Mouse (Mus musculus) liver, embryonic 15.5 days (tissue): ENCODE data around the gene Hdac9. TPM values are rescaled to one million over a fixed set of nuclear protein-coding genes. Genes with fewer than 3 reads are reported as not detected.

ENCODE experiments used
- ATAC-seq: fragments of 200-750 bp; cut with Nextera tagmentation; 2 replicates; pipeline ENCODE4 v1.8.0; 2017; ENCODE audit warnings: moderate number of reproducible peaks, mild to moderate bottlenecking, moderate library complexity; ENCODE audit not compliant: insufficient read depth
- H3K27ac ChIP-seq: fragments of 300-500 bp; sonication (generic); replicated peaks from 2 replicates; pipeline ENCODE4 v1.5.1; 2015; ENCODE audit warnings: mild to moderate bottlenecking, inconsistent platforms
- H3K27me3 ChIP-seq: fragments of 300-500 bp; sonication (generic); 2 replicates; pipeline ENCODE4 v1.6.1; 2015; ENCODE audit warnings: mild to moderate bottlenecking, inconsistent platforms
- H3K36me3 ChIP-seq: fragments of 300-500 bp; sonication (generic); replicated peaks from 2 replicates; pipeline ENCODE4 v1.6.1; 2015; ENCODE audit warnings: moderate library complexity, mild to moderate bottlenecking, inconsistent platforms
- H3K4me1 ChIP-seq: fragments of 300-500 bp; sonication (generic); replicated peaks from 2 replicates; pipeline ENCODE4 v1.6.1; 2015; ENCODE audit warnings: inconsistent platforms
- H3K4me2 ChIP-seq: fragments of 300-500 bp; sonication (generic); 2 replicates; pipeline ENCODE4 v1.6.1; 2015; ENCODE audit warnings: moderate library complexity, mild to moderate bottlenecking, inconsistent platforms
- H3K4me3 ChIP-seq: fragments of 300-500 bp; sonication (generic); replicated peaks from 2 replicates; pipeline ENCODE4 v1.5.1; 2015; ENCODE audit warnings: mild to moderate bottlenecking, inconsistent platforms
- H3K9ac ChIP-seq: fragments of 300-500 bp; sonication (generic); 2 replicates; pipeline ENCODE4 v1.6.1; 2015; ENCODE audit warnings: moderate library complexity, mild to moderate bottlenecking, inconsistent platforms
- H3K9me3 ChIP-seq: fragments of 300-500 bp; sonication (generic); replicated peaks from 2 replicates; pipeline ENCODE4 v1.6.1; 2016; ENCODE audit warnings: inconsistent platforms
- WGBS: fragments of 180-500 bp; shearing (Covaris S2); methylation state at CpG from one replicate; pipeline ENCODE4 v1.1.7; 2015; ENCODE audit warnings: mixed read lengths; ENCODE audit not compliant: insufficient replicate concordance; 5-methylcytosine and 5-hydroxymethylcytosine counted together
- polyA plus RNA-seq: library from polyadenylated mRNA; unstranded; fragments of >200 nt; fragmentation: Nextera tagmentation; extraction: Ambion mirVana; gene quantifications from 2 replicates; pipeline ENCODE4 v1.2.1, GENCODE M21; 2015

Hdac9 gene
- polyA plus RNA-seq, 1 experiment from 2014 or later: 1.5 TPM

DNA sequence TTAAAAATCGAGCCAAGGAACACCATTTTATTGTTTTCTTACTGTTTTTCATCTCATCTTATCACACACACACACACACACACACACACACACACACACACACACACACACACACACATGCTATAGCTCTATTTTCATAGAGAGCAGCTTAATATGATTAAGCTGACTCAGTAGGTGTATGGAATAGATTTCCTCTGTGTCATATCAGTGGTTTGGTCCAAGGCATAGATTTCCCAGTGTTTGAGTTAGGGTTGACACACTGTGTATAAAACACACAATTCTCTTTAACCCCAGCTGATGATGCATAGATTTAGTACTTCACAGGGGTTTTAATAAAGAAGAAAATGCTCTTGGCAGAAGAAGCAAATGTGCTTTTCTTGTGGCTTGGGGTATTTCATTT, 643.1 kb downstream of the Hdac9 start:
- H3K4me1 ChIP-seq: no peaks in the 10 kb centered on the region
- no peak overlapping the region for H3K27ac ChIP-seq
- no peaks in the 10 kb centered on the region for H3K36me3 ChIP-seq
- H3K27me3 ChIP-seq: no peaks in the 10 kb centered on the region
- H3K9me3 ChIP-seq: no peaks in the 10 kb centered on the region
- no peak overlapping the region for H3K4me3 ChIP-seq
- ATAC-seq: no peak
- 56% methylated on average over 1 of the region's 1 CpGs for WGBS
- H3K4me2 ChIP-seq: no peak overlapping the region
- no peak overlapping the region for H3K9ac ChIP-seq

DNA sequence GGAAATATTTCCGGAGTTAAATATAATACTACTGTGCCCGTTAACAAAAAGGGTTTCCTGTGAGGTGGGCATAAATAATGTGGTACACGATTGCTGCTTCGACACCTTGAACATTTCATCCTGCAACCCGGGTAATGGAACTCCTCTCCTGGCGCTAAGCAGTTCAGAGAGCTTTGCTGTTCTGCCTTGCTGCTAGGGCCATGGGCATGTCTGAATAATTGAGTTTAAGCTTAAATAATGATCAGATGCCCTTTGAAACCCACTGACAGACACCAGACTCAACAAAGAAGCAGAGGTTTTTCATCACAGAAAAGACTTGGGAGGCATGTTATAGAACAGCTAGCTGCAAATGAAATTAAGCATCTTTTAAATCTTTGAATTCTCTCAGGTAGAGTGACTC, 646.8 kb downstream of the Hdac9 start:
- H3K9ac ChIP-seq: no peak overlapping the region
- 75% methylated on average over 6 of the region's 6 CpGs for WGBS
- no peaks in the 10 kb centered on the region for H3K4me1 ChIP-seq
- H3K27me3 ChIP-seq: no peaks in the 10 kb centered on the region
- no peak overlapping the region for H3K27ac ChIP-seq
- H3K9me3 ChIP-seq: no peaks in the 10 kb centered on the region
- H3K36me3 ChIP-seq: no peaks in the 10 kb centered on the region
- ATAC-seq: no peak
- H3K4me3 ChIP-seq: no peak overlapping the region
- H3K4me2 ChIP-seq: no peak overlapping the region

DNA sequence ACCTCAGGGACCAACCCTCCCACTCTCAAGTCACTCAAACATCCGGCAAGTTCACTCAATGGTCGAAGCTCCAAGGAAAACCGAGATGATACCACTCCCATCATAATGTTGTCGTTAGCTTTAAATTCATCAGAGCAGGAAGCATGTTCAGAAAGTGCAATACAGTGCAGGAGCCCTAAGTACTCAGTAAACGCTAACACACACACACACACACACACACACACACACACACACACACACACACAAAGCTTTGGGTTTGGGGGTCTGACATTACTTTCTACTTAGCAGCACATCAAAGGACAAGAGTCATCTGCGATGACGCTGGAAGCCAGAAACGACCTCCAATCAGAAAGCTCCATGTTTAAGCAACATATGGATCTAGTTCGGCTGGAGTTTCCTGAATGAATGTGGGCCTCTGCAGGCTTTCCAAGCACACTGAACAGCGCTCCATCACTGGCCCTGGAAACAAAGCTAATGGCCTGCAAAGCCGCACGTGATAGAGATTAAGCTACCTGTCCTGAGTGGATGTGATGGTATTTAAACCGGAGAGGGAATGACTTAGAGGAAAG, 647.3 kb downstream of the Hdac9 start:
- 70% methylated on average over 13 of the region's 13 CpGs for WGBS
- Histone ChIP-seq H3K4me2 (no peak overlapping the region), H3K36me3 (no peaks in the 10 kb centered on the region), H3K27ac (no peak overlapping the region), H3K4me3 (no peak overlapping the region), H3K9me3 (no peaks in the 10 kb centered on the region), H3K27me3 (no peaks in the 10 kb centered on the region), H3K9ac (no peak overlapping the region), H3K4me1 (no peaks in the 10 kb centered on the region)
- no peak for ATAC-seq

DNA sequence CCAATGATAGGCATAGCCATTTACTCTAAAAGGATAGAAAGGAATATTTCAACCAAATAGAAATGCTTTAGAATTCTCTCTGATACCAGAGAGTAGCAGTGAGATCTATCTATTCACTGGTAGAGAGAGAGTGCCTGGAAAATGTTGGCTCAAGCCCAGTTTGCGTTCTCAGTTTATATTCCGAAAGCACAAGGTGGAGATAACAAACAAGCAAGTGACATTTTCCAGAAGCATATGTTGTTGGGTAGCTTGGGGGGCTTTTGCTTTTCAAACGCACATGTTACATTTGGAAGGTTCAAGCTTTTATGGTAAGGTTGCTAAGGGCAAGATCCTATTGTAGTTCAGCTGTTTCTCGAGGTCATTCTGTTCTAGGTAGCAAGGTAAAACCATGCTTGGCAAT, 657.2 kb downstream of the Hdac9 start:
- no peak overlapping the region for H3K4me3 ChIP-seq
- no peaks in the 10 kb centered on the region for H3K36me3 ChIP-seq
- WGBS: 61% methylated on average over 4 of the region's 4 CpGs
- no peak overlapping the region for H3K4me2 ChIP-seq
- no peaks in the 10 kb centered on the region for H3K9me3 ChIP-seq
- no peaks in the 10 kb centered on the region for H3K27me3 ChIP-seq
- H3K27ac ChIP-seq: no peak overlapping the region
- H3K9ac ChIP-seq: no peak overlapping the region
- no peaks in the 10 kb centered on the region for H3K4me1 ChIP-seq
- ATAC-seq: no peak

DNA sequence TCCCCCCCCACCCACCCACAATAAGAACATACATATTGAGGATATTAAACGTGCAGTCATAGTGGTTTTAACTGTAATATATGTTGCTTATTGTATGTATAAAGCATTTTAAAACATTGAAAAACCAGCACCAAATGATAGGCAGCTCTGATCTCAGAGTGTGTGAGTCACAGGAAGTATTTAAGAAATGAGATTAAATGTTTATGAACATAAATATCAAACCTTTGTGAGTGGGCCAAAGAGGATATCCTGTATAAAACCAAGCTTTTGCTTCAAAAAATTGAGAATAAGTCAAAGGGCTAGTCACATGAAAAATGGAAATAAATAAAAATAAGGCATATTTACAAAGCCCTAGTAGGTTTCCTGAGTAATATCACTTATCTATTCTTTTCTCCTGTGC, 667.7 kb downstream of the Hdac9 start:
- H3K4me2 ChIP-seq: no peak overlapping the region
- no peak for ATAC-seq
- no peak overlapping the region for H3K4me3 ChIP-seq
- no peak overlapping the region for H3K9ac ChIP-seq
- H3K27ac ChIP-seq: no peak overlapping the region
- H3K27me3 ChIP-seq: no peaks in the 10 kb centered on the region
- H3K9me3 ChIP-seq: no peaks in the 10 kb centered on the region
- H3K36me3 ChIP-seq: no peaks in the 10 kb centered on the region
- 24% methylated on average over 1 of the region's 1 CpGs for WGBS
- no peaks in the 10 kb centered on the region for H3K4me1 ChIP-seq

DNA sequence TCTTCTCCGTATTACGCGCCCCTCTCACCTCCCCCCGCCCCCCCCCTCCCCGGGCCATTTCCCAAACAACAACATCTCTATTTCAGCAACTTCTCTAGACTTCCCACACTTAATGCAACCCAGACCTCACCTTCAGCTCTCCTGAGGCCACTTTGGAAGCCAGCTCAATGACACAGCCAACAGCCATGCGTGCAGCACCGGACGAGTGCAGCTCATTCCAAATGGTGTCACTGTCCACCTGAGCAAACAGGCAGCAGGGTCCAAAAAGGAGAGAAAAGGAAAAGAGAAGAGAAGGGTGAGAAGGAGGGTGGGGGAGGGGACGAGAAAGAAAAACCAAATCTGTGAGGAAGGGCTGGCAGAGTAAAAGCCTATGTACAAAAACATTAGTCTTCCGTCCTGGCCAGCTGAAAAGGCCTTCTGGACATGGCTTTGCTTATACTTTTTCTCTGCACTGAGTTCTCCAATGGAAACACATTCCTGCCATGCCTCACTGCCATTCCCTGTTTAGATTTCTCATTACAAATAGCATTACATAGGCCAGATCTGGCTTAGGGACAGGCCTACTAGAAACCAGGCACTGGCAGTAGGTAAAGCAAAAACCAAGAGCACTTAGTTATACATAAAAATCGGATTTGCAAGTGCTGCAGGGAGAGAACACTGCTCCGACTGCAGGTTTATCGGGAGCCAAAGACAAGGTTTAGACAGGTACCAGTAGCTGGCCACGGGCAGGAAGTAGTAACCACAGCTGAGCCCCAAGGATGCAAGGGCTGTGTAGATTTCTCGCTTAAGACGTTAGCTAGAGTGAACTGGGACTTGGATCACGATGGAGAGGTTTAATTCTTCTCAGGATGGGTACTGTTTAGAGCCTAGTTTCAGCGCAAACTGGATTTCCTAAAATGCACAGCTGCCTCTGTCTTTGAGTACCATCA, 668.4 kb downstream of the Hdac9 start:
- H3K4me3 ChIP-seq: no peak overlapping the region
- H3K36me3 ChIP-seq: no peaks in the 10 kb centered on the region
- H3K4me2 ChIP-seq: no peak overlapping the region
- H3K4me1 ChIP-seq: no peaks in the 10 kb centered on the region
- H3K27ac ChIP-seq: no peak overlapping the region
- 53% methylated on average over 18 of the region's 18 CpGs for WGBS
- H3K9me3 ChIP-seq: no peaks in the 10 kb centered on the region
- no peaks in the 10 kb centered on the region for H3K27me3 ChIP-seq
- no peak overlapping the region for H3K9ac ChIP-seq
- ATAC-seq: no peak

DNA sequence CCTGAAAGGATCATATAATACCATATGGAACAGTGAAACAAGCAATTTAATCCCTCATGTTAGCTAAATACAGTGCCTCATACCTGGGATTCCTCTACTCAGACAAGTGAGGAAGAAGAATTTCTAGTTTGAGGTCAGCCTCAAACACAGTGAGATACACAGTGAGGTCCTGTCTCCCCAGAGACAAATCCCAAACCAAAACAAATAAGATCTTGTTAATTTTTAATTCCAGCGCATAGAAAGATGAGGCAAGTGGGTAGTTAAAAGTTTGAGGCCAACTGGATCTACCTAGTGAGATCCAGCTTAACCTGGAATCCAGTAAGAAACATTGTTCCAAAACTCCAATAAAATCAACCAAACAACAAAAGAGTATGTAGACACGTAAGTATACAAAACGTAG, 678.1 kb downstream of the Hdac9 start:
- ATAC-seq: no peak
- H3K27ac ChIP-seq: no peak overlapping the region
- H3K9me3 ChIP-seq: no peaks in the 10 kb centered on the region
- 68% methylated on average over 3 of the region's 3 CpGs for WGBS
- no peak overlapping the region for H3K4me2 ChIP-seq
- no peaks in the 10 kb centered on the region for H3K27me3 ChIP-seq
- no peaks in the 10 kb centered on the region for H3K36me3 ChIP-seq
- no peak overlapping the region for H3K9ac ChIP-seq
- no peak overlapping the region for H3K4me3 ChIP-seq
- H3K4me1 ChIP-seq: no peaks in the 10 kb centered on the region

DNA sequence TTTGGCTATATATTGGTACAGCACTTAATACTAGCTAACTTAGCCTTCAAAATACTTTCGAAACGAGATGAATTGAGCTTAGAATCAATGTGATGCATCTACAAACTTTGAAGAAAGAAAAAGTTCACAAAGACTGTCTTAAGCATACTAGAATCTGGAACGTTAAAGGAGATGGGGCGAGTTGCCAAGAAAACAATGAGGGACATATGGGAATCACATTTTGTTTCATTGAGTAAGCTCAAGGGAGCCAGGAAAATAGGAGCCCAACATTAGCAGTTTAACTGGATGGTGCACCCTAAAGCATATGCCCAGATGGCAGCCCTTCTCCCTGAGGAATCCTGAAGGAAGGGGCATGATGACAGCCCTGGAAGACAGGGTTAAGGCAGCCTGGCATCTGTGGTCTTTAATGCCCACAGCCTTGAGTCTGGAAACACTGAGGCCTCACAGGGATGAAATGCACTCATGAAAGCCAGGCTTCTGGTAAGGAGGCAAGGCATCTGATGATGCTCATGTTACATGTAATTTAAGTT, 685.2 kb downstream of the Hdac9 start:
- ATAC-seq: no peak
- no peak overlapping the region for H3K9ac ChIP-seq
- no peak overlapping the region for H3K4me3 ChIP-seq
- no peaks in the 10 kb centered on the region for H3K36me3 ChIP-seq
- H3K27ac ChIP-seq: no peak overlapping the region
- no peaks in the 10 kb centered on the region for H3K9me3 ChIP-seq
- no peaks in the 10 kb centered on the region for H3K27me3 ChIP-seq
- H3K4me2 ChIP-seq: no peak overlapping the region
- 58% methylated on average over 4 of the region's 4 CpGs for WGBS
- no peaks in the 10 kb centered on the region for H3K4me1 ChIP-seq

DNA sequence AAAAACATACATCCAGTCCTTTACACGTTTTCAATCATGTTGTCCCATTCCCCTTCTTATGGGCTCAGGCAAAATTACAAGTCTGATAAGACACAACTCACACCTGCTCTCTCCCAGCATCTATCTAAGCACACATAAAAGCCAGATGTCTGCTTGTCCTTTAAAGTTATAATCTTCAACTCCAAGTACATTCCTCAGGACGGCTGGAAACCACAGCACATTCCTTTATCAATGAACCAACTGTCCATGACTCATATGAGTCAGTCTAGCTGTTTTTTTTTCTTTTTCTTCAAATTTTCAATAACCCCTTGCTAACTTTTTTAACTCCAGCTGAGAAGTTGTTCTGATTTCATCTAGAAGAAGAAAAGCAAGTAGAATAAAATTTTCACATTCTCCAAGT, 692.4 kb downstream of the Hdac9 start:
- Histone ChIP-seq H3K9ac (no peak overlapping the region), H3K4me3 (no peak overlapping the region), H3K36me3 (no peaks in the 10 kb centered on the region), H3K27me3 (no peaks in the 10 kb centered on the region), H3K4me2 (no peak overlapping the region), H3K4me1 (no peaks in the 10 kb centered on the region), H3K27ac (no peak overlapping the region), H3K9me3 (no peaks in the 10 kb centered on the region)
- whole genome bisulfite sequencing: 14% methylated on average over 2 of the region's 2 CpGs
- ATAC-seq: no peak

DNA sequence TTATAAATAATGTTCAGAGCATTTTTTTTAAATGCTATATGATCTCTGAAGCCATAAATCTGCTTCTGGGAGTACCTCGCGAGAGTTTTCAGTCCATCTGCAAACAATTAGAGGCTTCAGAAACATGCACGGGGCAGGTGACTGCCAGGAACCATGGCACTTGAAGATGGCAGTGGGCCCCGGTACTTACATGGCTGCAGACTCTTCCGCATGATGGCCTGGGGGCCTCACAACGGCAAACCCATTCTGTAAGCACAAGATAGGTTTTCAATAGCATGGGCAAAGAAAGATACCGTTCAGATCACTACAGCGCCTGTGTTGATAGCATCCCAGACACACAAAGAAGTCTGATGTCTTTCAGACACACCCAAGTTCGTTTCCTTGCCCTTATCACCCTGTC, 695.9 kb downstream of the Hdac9 start:
- no peaks in the 10 kb centered on the region for H3K9me3 ChIP-seq
- no peak overlapping the region for H3K4me3 ChIP-seq
- H3K27me3 ChIP-seq: no peaks in the 10 kb centered on the region
- no peaks in the 10 kb centered on the region for H3K4me1 ChIP-seq
- no peak overlapping the region for H3K4me2 ChIP-seq
- no peaks in the 10 kb centered on the region for H3K36me3 ChIP-seq
- WGBS: 51% methylated on average over 9 of the region's 9 CpGs
- H3K9ac ChIP-seq: no peak overlapping the region
- no peak for ATAC-seq
- no peak overlapping the region for H3K27ac ChIP-seq

DNA sequence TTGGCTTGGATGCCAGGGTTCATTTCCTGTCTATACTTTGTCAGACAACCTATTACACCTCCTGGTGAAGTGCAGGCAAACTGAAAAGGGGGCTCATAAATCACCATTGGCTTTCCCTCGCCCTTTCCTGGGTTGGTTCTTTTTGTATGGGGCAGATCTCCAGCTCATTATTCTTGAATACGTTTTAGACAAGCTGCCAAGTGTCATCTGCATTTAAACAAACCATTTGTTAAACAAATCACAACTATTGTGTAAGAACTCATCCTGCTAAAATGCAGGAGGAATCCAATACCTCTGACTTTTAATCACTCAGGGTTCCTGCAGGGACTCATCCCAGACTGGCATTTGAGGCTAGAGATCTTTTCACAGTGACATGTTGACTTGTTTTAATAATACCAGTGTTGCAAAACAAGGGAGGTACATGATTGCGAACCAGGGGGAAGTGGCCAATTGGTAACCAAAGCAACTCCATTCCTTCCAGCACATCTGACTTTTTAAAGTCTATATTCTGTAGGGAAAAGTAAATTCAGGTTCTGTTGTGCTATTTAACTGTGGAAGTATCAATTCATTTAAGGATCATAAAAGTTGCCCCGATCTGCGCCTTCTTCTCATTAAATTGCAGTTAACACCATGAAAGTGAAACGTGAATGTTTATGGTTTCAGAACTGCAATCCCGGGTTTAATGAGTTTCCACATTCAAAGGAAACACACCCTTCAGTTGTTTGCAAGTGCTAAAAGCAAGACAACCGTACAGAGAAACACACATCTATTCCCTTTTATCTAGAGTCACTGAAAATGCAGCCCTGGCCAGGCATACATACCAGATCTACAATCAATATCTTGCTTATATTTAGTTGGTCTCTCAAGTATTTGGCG, 696.6 kb downstream of the Hdac9 start:
- ATAC-seq: no peak
- H3K27me3 ChIP-seq: no peaks in the 10 kb centered on the region
- no peak overlapping the region for H3K9ac ChIP-seq
- H3K4me2 ChIP-seq: no peak overlapping the region
- no peak overlapping the region for H3K4me3 ChIP-seq
- H3K9me3 ChIP-seq: no peaks in the 10 kb centered on the region
- no peaks in the 10 kb centered on the region for H3K4me1 ChIP-seq
- WGBS: 49% methylated on average over 9 of the region's 9 CpGs
- no peaks in the 10 kb centered on the region for H3K36me3 ChIP-seq
- no peak overlapping the region for H3K27ac ChIP-seq
